Mouse (Mus musculus): ENCODE measurements at regions not wholly inside any gene's neighbourhood (a gene's known extent, or its start where the extent isn't known, plus 50 kb on each side); places are given as distances from the start of the nearest gene placed in this dataset.

DNA sequence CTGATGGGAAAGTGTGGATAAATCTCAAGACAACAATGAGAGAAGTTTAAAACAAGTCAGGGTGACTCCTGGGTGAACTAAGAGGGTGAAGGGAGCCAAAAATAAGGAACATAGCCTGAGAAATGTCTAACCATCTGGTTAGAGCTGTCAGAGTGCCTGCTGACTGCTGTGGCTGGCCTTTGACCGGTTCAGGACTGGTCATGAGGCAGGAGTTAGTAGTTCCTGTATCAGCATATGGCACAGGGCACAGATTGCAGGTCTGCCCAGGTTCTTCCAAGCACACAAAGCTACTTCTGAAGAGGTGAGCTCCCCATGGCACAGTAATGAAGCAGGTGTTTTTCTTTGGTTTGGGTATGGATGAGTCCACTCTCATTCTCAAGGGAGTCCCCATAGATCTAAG, 302.0 kb downstream of the Cd109 start:
- DNase-seq = no peak

DNA sequence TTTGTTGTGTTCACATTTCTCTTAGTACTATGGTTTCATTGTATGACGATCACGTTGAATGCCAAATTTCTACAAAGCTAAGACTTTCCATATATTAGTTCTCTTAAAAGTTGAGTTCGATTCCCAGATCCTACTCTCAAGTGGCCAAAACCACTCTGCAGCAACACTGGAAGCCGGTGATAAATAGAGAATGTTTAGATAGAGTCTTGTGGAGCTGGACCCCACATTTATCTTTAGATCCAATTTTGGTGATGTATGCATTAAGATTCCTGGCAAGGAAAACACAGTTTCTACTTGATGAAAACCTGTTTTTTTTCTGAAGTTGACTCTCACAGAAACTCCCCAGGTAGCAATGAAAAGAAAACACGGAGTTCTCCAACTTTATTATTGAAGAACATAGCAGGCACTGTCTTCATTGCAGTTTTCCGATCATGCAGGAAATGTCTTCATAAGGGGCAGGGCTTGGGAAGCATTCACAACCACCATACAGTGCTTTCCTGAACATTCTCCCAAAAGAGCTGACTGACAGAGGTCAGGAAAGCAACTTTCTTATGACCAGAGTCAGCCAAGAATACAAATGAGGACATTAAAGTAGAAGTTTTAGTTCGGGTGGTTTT, 310.7 kb downstream of the Cd109 start:
- no peak for DNase-seq

DNA sequence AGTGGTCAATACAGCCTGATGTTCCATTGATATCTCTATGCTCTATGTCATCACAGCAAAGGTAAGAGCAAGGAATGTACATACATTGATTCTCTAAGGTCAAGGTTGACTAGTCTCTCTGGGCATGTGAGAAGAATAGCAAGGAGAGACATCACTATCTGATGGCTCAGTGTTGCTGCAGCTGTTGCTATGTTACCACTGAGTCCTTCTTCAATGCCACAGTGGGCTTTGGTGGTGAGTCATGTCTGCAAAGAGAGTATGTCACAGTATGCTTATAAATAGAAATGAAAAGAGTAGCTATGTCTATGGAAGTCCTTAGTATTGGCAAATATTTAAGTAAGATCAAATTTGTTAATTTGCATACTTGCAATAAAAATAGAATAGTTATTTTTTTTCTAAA, 326.3 kb downstream of the Cd109 start:
- no peak for DNase-seq

DNA sequence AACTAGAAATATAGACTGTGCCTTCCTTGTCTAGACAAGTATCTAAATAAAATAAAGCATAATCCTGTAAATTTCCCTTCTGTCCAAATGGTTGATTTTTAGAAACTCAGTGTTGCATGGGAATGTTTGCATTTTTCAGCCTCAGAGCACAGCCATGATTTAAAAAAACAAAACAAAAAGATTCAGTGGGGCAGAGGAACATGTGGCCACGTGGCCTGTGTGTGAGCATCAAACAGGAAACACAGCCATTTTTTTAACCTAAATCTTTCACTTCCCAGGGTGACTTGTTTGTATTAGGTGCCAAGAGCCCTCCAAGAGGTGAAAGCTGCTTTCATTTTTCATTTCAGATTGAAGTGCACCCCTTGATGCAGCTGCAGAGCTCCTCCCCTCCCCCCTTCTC, 349.5 kb downstream of the Cd109 start:
- DNase-seq = no peak

DNA sequence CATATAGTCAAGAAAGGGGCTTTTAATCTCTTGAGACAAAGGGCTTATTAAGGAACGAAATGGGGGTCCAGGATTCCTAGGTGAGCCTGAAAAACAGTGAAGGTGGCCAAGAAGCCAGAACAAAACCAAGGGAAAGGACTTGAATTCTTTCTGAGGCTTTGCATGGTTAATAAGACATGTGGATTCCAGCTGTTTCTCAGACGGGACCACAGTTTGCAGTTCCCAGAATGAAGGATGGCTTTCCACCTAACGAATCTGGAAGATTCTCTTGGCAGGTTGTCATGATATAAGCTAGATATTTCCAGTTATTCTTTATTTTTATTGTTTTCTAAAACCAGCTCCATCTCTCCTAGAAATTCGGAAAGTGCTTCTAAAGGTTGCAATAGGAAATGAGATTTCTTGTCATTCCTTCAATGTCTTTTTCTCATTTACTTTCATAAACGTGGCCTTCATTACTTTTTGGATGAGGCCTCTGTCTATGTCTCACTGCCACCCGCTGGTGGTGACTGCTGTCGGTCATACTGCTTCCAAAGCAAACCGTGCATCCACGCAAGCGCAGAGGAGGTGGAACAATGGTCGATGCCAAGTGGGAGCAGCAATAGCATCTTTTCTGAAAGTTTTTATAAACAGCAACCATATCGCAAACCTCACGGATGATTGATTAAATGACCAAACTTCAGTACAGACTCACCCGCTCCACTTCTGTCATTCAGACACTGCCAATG, 350.0 kb downstream of the Cd109 start:
- no peak for DNase-seq

DNA sequence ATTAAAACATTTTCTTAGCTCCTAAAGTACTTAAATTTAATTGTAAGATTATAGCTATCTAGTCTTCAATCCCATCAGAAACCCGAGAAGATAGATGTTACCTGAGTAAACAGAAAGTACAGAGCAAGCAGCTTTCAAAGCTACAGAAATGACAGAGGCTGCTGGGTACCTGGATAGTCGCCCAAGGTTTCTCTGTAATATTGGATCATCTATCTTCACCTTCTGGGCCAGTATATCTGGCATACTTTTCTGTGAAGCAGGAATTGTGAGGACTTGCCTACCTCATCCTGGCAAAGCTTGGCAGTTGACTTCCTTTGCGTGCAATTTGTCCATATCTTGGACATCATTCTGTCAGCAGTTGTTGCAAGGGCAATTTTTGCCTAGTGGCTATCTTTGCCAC, 356.4 kb downstream of the Cd109 start:
- DNase-seq = no peak

DNA sequence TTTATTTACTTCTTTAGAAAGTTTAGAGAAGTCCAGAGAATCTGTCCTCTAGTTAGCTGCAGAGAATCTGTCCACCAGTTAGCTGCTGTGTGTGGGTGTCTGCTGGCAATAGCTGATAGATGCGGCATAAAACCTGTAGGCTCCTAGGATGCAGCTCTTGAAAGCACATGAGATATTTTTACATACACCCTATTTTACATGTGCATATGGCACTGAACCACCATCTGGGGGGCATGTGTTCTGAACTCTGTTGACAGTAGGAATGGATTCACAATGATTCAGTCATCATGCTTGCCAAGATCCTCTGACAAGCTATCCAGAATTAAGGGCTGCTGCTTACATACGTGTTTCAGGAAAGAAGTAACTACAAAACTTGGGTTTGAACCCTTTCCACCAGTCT, 368.4 kb downstream of the Cd109 start:
- DNase-seq = no peak

DNA sequence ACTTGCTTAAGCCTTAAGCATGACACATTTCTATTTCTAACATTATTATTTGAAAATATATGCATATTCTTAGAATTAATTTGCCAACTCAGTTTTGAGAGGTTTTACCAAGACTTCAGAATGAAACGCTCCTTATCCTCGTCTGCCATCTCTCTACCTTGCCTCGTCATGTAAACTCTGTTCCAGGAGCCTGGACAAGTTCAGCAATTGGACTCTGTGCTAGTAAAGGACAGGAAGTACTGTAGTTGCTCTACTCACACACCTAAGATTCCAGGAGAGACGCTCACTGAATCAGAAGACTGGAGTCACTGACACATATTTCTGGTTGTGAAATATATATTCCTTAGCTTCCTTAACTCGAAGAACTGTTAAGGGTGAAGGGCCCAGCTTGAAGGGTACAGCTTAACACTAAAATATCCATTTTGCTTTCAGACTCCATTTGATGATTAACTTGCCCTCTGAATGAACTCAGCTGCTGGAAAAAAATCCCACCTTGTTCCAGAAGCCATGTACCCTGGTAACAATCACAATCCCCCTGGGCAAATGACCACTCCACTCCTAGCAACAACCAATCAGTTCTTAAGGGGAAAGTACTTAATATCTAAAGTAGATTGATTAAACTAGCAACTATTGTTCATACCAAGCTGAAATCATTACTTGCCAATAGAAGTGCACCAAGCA, 370.0 kb downstream of the Cd109 start:
- no peak for DNase-seq

DNA sequence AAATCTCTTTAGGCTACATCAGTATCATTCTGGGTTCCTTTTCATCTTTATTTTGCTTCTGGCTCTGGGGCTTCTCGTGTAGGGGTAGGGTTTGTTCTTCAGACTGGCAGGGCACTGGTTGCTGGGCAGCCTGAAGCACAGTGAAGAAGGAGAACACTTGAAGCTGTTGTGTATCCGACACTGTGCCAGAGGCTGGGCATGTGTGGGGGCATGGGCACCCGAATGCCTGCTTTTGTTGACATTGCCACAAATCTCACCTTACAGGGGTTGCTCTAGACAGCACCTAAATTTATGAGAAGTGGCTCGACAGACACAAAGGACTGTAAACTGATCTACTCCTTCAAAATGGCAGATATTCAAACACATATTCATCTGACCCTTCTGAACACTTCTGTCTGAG, 376.0 kb downstream of the Cd109 start:
- no peak for DNase-seq

DNA sequence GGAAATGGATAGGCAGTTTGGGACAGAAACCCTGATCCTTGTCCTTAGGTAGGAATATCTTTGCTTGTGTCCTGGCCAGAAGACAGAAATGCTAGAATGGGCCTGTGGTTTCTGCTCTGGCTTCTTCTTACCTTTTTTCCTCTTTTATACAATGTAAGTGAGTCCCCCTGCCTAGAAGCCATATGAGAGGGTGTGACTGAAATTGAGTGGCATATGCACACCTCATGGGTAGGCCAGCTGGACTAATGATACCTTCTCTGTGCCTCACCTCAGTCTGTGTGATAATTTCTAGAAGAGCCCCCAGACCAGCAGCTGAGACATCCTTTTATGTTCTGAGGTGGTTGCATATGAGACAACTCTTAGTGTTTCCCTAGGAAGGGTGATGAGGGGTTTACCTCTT, 385.7 kb downstream of the Cd109 start:
- no peak for DNase-seq

DNA sequence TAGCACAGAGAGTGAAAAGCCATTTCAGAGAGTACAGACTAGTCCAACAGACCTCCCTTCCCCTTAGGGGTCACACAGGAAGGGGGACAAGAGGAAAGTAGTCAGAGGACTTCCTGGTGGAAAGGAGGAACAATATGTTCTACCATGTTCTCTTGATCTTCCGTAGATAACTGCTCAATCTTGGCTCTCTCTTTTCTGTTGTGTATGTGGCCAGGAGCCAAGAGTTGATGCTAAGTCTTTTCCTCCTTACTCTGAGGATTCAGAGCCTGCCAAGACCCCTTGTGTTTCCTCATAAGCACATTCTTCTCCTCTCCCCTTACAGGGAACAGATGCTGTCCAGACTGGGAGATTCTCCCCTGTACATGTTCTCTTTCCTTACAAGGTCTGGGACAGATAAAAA, 386.6 kb downstream of the Cd109 start:
- DNase-seq = peak; percentile 56

DNA sequence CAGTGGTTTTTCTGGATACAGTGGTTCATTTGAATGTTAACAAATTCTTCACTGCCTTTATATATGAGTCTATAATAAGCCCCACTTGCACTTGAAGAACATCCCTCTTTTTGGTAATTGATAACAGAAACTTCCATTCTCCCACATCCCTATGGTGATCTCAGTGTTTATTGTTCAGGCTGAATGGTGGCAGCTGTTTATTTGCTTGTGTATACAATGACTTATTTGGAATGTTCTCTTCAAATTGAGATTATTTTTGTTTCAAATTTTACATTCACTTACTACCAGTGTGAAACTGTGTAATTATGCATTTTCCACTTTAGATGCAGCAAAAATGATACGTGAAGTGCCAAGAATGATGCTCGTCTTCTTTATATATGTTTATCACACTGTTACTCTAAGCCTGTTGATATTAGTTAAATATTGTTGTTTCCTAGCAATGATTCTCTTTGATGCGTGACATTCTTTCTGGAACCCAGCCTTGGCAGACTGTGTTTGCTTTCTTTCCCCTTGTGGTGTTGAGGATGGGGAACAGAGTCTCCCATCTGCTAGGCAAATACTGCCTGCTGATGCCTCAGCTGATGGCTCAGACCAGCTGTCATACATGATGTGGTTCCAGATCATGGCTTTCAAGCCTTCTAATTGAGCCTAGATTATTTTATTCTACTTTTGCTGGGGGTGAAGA, 389.1 kb downstream of the Cd109 start:
- peak; percentile 38 for DNase-seq

DNA sequence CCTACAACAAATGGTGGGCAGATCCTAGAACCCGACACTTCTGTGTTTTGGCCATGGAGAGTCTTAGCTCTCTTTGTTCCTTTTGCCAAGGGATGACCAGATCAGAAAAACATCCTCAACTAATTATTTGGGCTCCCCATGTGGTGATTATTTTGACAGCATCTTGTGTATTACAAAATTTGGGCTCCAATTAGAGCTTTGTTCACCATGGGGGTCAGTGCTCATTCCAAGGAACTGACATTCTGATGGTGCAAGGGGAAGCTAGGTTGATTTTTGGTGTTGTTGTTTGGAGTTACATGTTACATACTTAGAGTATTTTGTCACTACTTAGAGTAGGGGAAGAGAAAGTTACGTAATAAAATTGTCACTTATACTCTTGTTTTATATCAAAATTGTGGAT, 406.9 kb downstream of the Cd109 start:
- no peak for DNase-seq

DNA sequence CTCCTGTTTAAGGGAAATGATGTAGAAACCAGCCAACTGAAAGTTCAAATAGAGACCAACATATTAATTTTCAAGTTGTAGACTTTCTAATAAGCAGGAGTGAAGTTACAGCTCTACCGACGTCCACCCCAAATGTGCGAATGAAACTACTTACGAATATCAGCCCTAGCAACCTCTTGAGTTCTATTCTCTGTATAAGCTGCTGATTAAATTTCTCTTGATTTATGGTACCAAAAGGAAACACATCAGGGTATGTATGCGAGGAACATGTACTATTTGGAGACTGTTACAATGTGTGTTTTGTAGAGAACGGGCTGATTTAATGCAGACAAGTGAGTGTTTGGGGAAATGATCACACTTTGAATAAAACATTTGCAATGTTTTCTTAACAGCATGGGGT, 412.9 kb downstream of the Cd109 start:
- DNase-seq = no peak

DNA sequence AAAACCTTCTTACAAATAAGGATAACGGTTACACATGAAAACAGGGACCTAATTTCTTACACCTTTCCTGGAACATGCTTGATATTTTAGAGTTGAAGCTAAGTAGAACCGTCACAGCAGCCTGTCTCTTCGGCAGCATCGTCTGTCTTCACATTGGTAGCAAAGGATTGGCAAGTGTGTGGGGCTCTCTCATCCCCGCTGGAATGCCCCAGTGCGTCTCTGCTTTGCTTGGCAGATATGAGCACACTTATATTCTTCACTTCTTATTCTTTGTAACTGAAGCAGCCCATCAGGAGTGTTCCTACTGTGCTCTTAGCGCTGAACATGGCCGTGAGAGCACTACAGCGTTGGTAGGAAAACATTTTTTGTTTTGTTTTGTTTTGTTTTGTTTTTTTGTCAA, 414.1 kb downstream of the Cd109 start:
- DNase-seq = no peak

DNA sequence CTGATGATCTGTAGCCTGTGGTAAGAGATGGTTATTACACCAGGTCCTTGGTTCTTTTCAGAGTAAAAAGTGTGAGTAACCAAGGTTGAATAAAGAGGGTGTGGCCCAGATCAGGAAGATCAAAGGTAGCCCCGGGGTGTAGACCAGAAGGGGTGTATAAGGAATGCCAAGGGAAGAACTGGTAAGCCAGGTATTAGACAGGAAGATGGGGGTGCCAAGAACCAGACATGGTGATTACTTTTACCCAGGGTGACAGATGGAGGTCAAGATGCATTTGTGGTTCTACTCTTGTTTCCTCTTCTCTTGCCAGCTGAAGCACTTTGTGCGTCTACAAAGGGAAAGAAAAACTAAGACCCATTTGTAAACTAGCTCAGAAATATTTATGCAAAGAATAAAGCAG, 420.3 kb downstream of the Cd109 start:
- no peak for DNase-seq

DNA sequence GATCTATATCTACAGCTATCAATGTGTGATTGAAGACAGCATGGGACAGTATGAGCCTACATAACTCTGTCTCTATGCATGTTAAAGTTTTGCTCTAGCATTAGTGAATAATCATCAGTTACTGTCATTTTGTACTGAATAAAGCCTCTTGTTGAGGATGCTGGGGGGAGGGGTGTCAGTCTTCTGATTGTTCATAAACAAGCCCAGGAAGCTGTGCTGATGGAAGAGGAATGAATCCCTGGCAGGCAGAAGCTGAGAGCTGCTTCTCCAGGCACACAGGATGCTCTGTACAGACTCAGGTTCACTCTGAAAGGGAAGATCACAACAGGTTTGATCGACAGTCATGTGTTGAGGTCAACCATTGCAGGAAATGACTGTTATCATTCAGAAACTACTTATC, 421.7 kb downstream of the Cd109 start:
- peak; percentile 32 for DNase-seq

DNA sequence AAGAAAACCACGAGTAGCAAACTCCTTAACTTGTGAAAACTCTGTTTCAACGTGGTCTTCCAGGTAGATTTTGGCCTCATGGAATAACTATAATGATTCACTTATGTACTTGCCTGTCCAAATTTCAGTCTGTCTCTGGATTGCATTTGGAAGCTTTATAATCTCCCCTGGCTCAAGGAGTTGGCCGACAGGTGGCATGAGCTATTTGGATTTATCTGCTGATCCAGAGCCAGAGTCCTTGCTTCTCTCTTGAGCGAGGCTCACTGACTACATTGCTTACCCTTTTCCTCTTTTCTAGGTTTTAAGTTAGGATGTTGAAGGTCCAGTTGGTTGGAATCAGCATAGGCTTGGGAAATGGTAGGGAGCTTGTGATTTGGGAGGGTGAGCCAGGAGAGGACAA, 423.6 kb downstream of the Cd109 start:
- no peak for DNase-seq

DNA sequence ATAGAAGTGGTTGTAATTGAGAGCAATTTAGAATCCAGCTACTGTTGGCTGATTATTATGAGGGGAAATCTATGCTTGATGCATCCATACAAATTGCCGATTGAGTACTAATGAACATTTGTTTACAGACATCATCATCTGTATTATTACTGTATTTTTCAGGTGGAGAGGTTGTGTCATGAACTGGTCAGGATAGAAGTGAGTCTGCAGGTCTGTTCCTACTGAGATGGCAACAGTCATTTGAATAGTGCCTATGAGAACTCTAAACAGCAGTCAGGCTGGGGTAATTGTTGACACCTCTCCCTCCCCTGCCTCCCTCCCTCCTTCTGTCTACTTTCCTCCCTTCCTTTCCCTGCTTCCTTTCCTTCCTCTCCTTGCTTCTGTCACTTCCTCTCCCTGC, 429.0 kb downstream of the Cd109 start:
- no peak for DNase-seq

DNA sequence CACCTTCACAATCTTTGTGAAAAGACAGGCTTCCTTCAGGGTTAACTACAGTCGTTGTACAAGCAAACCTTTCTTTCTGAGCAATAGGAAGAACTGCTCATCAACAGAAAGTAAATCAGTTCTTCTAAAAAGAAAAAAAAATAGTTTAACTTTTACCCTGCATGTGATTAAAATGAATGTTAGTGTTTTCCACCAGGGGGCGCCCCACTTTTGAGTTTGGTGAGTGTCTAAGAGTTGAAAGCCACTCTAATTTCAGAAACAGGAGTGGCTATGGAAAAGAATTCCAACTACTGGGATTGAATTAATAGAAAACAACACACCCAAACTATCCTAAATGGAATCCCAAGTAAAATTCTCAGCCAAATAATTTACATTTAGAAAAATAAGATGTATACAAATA, 430.0 kb downstream of the Cd109 start:
- peak; percentile 40 for DNase-seq

DNA sequence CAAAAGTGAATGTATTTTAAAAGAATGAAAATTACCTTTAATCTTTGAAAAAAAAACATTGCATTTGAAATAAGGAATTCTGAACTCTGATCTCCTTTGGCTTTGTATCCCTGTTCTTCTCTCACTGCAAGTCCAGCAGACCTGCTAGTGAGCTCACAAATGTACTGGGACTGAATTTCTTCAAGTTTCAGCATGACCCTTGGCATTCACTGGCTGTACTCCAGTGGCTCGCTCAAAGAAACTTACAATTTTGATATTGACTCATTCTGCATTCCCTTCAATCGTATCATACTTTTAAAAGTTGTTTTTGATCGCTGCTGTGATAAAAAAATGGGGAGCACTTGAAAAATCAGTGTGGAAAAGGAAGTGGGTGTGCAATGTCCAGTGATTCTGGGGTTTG, 456.6 kb downstream of the Cd109 start:
- DNase-seq = no peak

DNA sequence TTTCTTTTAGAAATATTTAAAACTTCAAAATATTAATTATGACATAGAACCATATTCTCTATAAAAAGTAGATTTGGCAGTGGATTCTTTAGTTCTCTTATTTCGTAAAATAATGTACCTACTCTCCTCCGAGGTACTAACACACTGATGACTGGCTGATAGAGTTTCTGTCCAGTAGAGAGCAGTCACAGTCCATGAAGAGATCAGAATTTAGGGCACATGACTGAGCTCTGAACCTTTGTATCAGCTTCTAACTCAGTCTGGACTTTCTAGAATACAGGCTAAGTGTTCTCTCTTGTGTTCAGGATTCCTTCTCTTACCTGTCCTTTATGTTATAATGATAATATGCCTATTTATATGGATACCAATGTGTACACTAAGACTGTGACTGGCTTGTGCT, 494.3 kb downstream of the Cd109 start:
- peak; percentile 36 for DNase-seq

DNA sequence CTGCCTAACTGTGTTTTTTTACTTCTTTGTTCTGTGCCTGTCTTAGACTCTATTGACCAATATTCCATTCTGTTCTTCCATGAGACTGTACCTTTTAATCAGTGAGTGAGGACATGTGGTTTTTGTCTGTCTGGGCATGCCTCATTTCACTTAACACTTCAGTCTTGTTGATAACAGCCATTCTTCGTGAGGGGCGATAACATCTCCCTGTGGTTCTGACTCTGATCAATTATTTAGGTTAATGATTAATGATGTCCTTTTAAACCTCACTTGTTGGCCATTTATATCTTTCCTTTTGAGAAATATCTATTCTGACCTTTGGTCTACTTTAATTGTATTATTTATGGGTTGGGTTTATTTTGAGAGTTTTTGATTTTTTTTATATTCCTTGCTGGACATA, 496.0 kb downstream of the Cd109 start:
- no peak for DNase-seq

DNA sequence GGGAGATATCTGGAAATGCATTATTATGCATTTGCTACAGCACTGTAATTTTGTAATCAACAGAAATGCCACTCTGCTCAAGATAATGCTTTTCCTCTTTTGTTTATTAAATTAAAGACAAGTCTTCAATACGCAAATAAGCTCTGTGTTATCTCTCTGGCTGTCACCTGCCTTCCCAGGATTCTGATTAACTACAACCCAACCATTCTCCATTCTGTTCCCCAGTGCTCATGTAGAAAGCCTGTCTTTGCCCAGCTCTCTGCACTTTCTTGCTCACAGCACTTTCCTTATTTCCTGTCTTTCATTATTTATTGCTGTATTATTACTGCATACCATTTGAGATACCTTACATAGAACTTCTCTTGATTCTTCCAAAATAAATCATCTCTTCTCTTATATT, 525.6 kb downstream of the Cd109 start:
- no peak for DNase-seq

Measured in lung, postnatal 10 days (tissue).